Mouse (Mus musculus) megakaryocyte, embryonic 14.5 days (primary cell): ENCODE results near the gene Gins3.

Experiments
- FLI1 ChIP-seq: IDR thresholded peaks from 2 replicates; pipeline ENCODE4 v1.6.1; 2012; ENCODE audit warnings: low read length, inconsistent platforms, mixed read lengths
- GATA1 ChIP-seq: IDR thresholded peaks from 3 replicates; pipeline ENCODE4 v1.6.1; 2012; ENCODE audit warnings: mixed read lengths, low read length, inconsistent platforms, borderline replicate concordance

DNA sequence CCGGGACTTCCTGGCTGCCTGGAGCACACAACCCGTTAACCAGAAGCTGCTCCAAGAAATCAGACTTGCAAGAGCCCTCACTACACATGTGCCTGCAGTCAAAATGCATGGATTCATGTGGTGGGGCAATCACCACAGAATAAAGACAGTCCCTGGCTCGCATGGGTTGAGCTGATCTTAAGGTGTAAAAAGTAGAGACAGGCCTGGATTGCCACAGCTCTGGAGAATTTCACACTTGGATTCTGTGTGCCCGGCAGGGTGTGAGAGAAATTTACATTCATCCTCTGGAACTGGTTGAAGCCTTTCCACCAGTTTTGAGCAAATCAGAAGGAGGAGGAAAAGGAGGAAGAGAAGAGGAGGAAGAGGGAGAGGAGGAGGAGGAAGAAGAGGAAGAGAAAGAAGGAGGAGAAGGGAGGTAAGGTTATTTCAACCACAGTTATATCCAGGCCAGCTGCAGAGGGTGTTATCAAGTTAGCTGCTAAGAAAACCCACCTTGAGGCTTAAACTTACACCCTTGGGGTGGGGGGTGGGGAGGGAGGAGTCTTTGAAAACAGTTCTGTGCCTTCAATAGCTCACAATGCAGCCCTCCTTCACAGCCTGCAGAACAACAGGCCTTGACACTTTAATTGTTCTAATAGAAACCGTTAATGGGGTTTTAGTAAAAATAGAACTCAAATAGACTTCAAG, 23.2 kb downstream of the Gins3 start:
- no peak for TF ChIP-seq GATA1
- TF ChIP-seq FLI1, result no peak
